8 mouse cellular contexts compared by ENCODE assay signal in the genomic region with DNA sequence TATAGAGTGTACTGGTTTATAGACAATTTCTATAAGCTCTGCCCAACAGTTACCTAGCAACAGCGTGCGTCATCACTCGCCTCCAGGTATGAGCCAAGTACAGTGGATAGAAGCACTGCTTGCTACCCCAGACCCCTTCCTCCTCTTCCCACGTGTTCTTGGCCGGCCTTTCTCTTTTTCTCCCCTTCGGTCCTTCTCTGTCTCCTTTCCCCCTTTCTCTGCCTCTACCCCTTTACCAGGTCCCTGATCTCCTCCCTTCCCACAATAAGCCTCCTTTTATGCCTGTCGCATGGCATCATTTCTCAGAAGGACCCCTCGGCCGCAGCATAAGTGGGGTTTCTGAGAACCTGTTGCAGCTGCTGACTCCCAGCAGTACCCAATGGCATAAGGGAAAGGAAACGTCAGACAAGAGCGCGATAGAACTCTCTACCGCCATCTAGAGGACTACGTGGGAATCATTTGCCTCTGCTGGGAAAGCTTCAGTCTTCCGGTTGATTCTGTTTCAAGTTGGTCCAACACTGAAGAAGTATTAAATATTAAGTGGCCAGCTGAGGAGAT. TPM values are rescaled to one million over a fixed set of nuclear protein-coding genes. Genes with fewer than 3 reads are reported as not detected.
A peak's percentile ranks its signal among the peaks of the same experiment; 100 is the strongest.
DNase-seq lines count a peak whose midpoint lies in the region; ATAC-seq and TF ChIP-seq lines count a peak whose summit lies in the region.

No protein-coding gene starts in this region.

- H3K27me3 ChIP-seq in embryonic facial prominence, embryonic 14.5 days (replicated peaks; ENCODE audit: control insufficient read depth, insufficient read depth, low read length), result no peaks in the 10 kb centered on the region
- H3K27me3 ChIP-seq in heart, embryonic 10.5 days (ENCODE audit: insufficient read depth, poor library complexity, severe bottlenecking), result no peaks in the 10 kb centered on the region
- H3K27me3 ChIP-seq in kidney, embryonic 16.5 days (ENCODE audit: insufficient read depth, low read length), result no peaks in the 10 kb centered on the region
- H3K27me3 ChIP-seq in limb, embryonic 15.5 days, result no peaks in the 10 kb centered on the region
- no peaks in the 10 kb centered on the region for H3K27me3 ChIP-seq in midbrain, postnatal 0 days (ENCODE audit: insufficient read depth, low read length)
- H3K27me3 ChIP-seq in stomach, embryonic 15.5 days (replicated peaks), result no peaks in the 10 kb centered on the region

- no peaks in the 10 kb centered on the region for H3K36me3 ChIP-seq in embryonic facial prominence, embryonic 14.5 days (ENCODE audit: control insufficient read depth, insufficient read depth, low read length)
- H3K36me3 ChIP-seq in heart, embryonic 10.5 days, result no peaks in the 10 kb centered on the region
- no peaks in the 10 kb centered on the region for H3K36me3 ChIP-seq in kidney, embryonic 16.5 days (ENCODE audit: insufficient read depth, low read length)
- no peaks in the 10 kb centered on the region for H3K36me3 ChIP-seq in limb, embryonic 15.5 days
- H3K36me3 ChIP-seq in midbrain, postnatal 0 days (ENCODE audit: insufficient read depth, low read length), result no peaks in the 10 kb centered on the region
- no peaks in the 10 kb centered on the region for H3K36me3 ChIP-seq in stomach, embryonic 15.5 days

- H3K27ac ChIP-seq in embryonic facial prominence, embryonic 14.5 days (replicated peaks; ENCODE audit: low read depth, low read length), result no peak overlapping the region
- peak overlapping the region; percentile 70; the same call in 1 of the 2 replicates for H3K27ac ChIP-seq in heart, embryonic 10.5 days
- no peak overlapping the region for H3K27ac ChIP-seq in kidney, embryonic 16.5 days (ENCODE audit: low read length)
- H3K27ac ChIP-seq in limb, embryonic 15.5 days, result no peak overlapping the region
- no peak overlapping the region for H3K27ac ChIP-seq in midbrain, postnatal 0 days (ENCODE audit: low read depth, low read length)
- H3K27ac ChIP-seq in stomach, embryonic 15.5 days, result no peak overlapping the region

- 25% methylated on average over 15 of the region's 15 CpGs for WGBS in embryonic facial prominence, embryonic 14.5 days
- 31% methylated on average over 15 of the region's 15 CpGs for WGBS in heart, embryonic 10.5 days
- WGBS in kidney, embryonic 16.5 days, result 28% methylated on average over 15 of the region's 15 CpGs
- WGBS in limb, embryonic 15.5 days, result 25% methylated on average over 15 of the region's 15 CpGs
- 18% methylated on average over 15 of the region's 15 CpGs for WGBS in midbrain, postnatal 0 days
- 28% methylated on average over 15 of the region's 15 CpGs for WGBS in stomach, embryonic 15.5 days

- H3K9ac ChIP-seq in embryonic facial prominence, embryonic 14.5 days (ENCODE audit: low read depth, low read length), result peak overlapping the region; percentile 40; the same call in 1 of the 2 replicates
- 0 out of 2 replicates have a peak overlapping the region, but pooled peaks have one; percentile 44 for H3K9ac ChIP-seq in kidney, embryonic 16.5 days (replicated peaks; ENCODE audit: low read length)
- no peak overlapping the region for H3K9ac ChIP-seq in limb, embryonic 15.5 days
- H3K9ac ChIP-seq in midbrain, postnatal 0 days (replicated peaks; ENCODE audit: low read length, poor library complexity, severe bottlenecking), result no peak overlapping the region
- no peak overlapping the region for H3K9ac ChIP-seq in stomach, embryonic 15.5 days

- ATAC-seq in embryonic facial prominence, embryonic 14.5 days (ENCODE audit: low read depth), result peak; percentile 42; the same call in 1 of the 2 replicates
- 0 out of 2 replicates have a peak, but pooled peaks have one; percentile 28 for ATAC-seq in kidney, embryonic 16.5 days (ENCODE audit: low FRiP score, low TSS enrichment)
- peak; percentile 32; the same call in 1 of the 2 replicates for ATAC-seq in limb, embryonic 15.5 days (ENCODE audit: insufficient number of reproducible peaks, low FRiP score, low TSS enrichment, low read depth)
- ATAC-seq in midbrain, postnatal 0 days (ENCODE audit: low FRiP score), result peak; percentile 39; the same call in 1 of the 2 replicates
- 0 out of 2 replicates have a peak, but pooled peaks have one; percentile 28 for ATAC-seq in stomach, embryonic 15.5 days (ENCODE audit: insufficient read depth, low FRiP score, low read depth)

- peak; percentile 96 for TF ChIP-seq CTCF in midbrain, postnatal 0 days (IDR thresholded peaks at IDR 0.05)

- H3K4me1 ChIP-seq in embryonic facial prominence, embryonic 14.5 days (ENCODE audit: control insufficient read depth, insufficient read depth, low read length), result peaks cover 8% of the 10 kb centered on the region; the same call in 1 of the 2 replicates
- peaks cover 31% of the 10 kb centered on the region for H3K4me1 ChIP-seq in heart, embryonic 10.5 days
- peaks cover 20% of the 10 kb centered on the region for H3K4me1 ChIP-seq in kidney, embryonic 16.5 days (ENCODE audit: insufficient read depth, low read length)
- H3K4me1 ChIP-seq in limb, embryonic 15.5 days, result peaks cover 18% of the 10 kb centered on the region
- peaks cover 5% of the 10 kb centered on the region; the same call in 1 of the 2 replicates for H3K4me1 ChIP-seq in midbrain, postnatal 0 days (ENCODE audit: insufficient read depth, low read length)
- H3K4me1 ChIP-seq in stomach, embryonic 15.5 days, result peaks cover 19% of the 10 kb centered on the region

- peak; percentile 92 for DNase-seq in CD4-positive, CD25-positive, alpha-beta regulatory T cell, adult 2 months (ENCODE audit: low read depth, low spot score)
- peak; percentile 32 for DNase-seq in adrenal gland, postnatal 25 days
- peak; percentile 91 for DNase-seq in embryonic facial prominence, embryonic 14.5 days (ENCODE audit: low spot score)
- DNase-seq in heart, embryonic 10.5 days (ENCODE audit: low spot score), result peak; percentile 85
- DNase-seq in midbrain, postnatal 0 days (ENCODE audit: low spot score), result peak; percentile 93

- H3K4me2 ChIP-seq in embryonic facial prominence, embryonic 14.5 days (ENCODE audit: low read depth, low read length), result peak overlapping the region; percentile 48
- peak overlapping the region; percentile 41 for H3K4me2 ChIP-seq in kidney, embryonic 16.5 days (replicated peaks; ENCODE audit: low read depth, low read length)
- H3K4me2 ChIP-seq in limb, embryonic 15.5 days, result peak overlapping the region; percentile 39
- H3K4me2 ChIP-seq in midbrain, postnatal 0 days (ENCODE audit: low read depth, low read length, poor library complexity, severe bottlenecking), result peak overlapping the region; percentile 37
- H3K4me2 ChIP-seq in stomach, embryonic 15.5 days, result peak overlapping the region; percentile 41; the same call in 1 of the 2 replicates

- no peaks in the 10 kb centered on the region for H3K9me3 ChIP-seq in embryonic facial prominence, embryonic 14.5 days (ENCODE audit: control insufficient read depth, low read length)
- no peaks in the 10 kb centered on the region for H3K9me3 ChIP-seq in heart, embryonic 10.5 days
- H3K9me3 ChIP-seq in kidney, embryonic 16.5 days (ENCODE audit: low read length), result no peaks in the 10 kb centered on the region
- no peaks in the 10 kb centered on the region for H3K9me3 ChIP-seq in limb, embryonic 15.5 days
- no peaks in the 10 kb centered on the region for H3K9me3 ChIP-seq in midbrain, postnatal 0 days (ENCODE audit: low read length)
- no peaks in the 10 kb centered on the region for H3K9me3 ChIP-seq in stomach, embryonic 15.5 days

- no peak overlapping the region for H3K4me3 ChIP-seq in embryonic facial prominence, embryonic 14.5 days (ENCODE audit: low read depth, low read length)
- H3K4me3 ChIP-seq in heart, embryonic 10.5 days, result peak overlapping the region; percentile 27
- no peak overlapping the region for H3K4me3 ChIP-seq in kidney, embryonic 16.5 days (ENCODE audit: low read length)
- H3K4me3 ChIP-seq in limb, embryonic 15.5 days, result peak overlapping the region; percentile 13; the same call in 1 of the 2 replicates
- H3K4me3 ChIP-seq in midbrain, postnatal 0 days (ENCODE audit: low read depth, low read length), result 0 out of 2 replicates have a peak overlapping the region, but pooled peaks have one; percentile 5
- no peak overlapping the region for H3K4me3 ChIP-seq in stomach, embryonic 15.5 days (replicated peaks)

RNA-seq across cellular contexts. Expression of gene Mymx, which starts 24.8 kb away (rescaled TPM):
- total RNA-seq in adrenal gland, postnatal 25 days (2021), result not detected in 2 replicates
- 52.1 and 52.5 TPM in 2 replicates for polyA plus RNA-seq in embryonic facial prominence, embryonic 14.5 days (2014; fragmentation: Nextera tagmentation; extraction: Ambion mirVana)
- polyA plus RNA-seq in heart, embryonic 10.5 days (2016; fragmentation: Nextera tagmentation; extraction: Ambion mirVana), result 0.31 and 0.41 TPM in 2 replicates
- 6.2 and 7.4 TPM in 2 replicates for polyA plus RNA-seq in kidney, embryonic 16.5 days (2015; fragmentation: Nextera tagmentation; extraction: Ambion mirVana)
- 22.9 and 39.7 TPM in 2 replicates for polyA plus RNA-seq in limb, embryonic 15.5 days (2015; fragmentation: Nextera tagmentation; extraction: Ambion mirVana)
- not detected in 2 replicates for total RNA-seq in midbrain, postnatal 0 days (2014; rRNA removed)
- not detected in 2 replicates for polyA plus RNA-seq in midbrain, postnatal 0 days (2015; fragmentation: Nextera tagmentation; extraction: Ambion mirVana)
- 0.40 and 1.3 TPM in 2 replicates for polyA plus RNA-seq in stomach, embryonic 15.5 days (2015; fragmentation: Nextera tagmentation; extraction: Ambion mirVana)

RNA-seq across cellular contexts. Expression of gene Slc29a1, which starts 27.2 kb away (rescaled TPM):
- total RNA-seq in adrenal gland, postnatal 25 days (2021), result 151 and 173 TPM in 2 replicates
- 96.5 and 110 TPM in 2 replicates for polyA plus RNA-seq in embryonic facial prominence, embryonic 14.5 days (2014; fragmentation: Nextera tagmentation; extraction: Ambion mirVana)
- polyA plus RNA-seq in heart, embryonic 10.5 days (2016; fragmentation: Nextera tagmentation; extraction: Ambion mirVana), result 75.0 and 75.1 TPM in 2 replicates
- polyA plus RNA-seq in kidney, embryonic 16.5 days (2015; fragmentation: Nextera tagmentation; extraction: Ambion mirVana), result 107 and 116 TPM in 2 replicates
- 120 and 140 TPM in 2 replicates for polyA plus RNA-seq in limb, embryonic 15.5 days (2015; fragmentation: Nextera tagmentation; extraction: Ambion mirVana)
- 45.3 and 82.1 TPM in 2 replicates for total RNA-seq in midbrain, postnatal 0 days (2014; rRNA removed)
- polyA plus RNA-seq in midbrain, postnatal 0 days (2015; fragmentation: Nextera tagmentation; extraction: Ambion mirVana), result 38.4 TPM in 2 replicates
- 83.4 and 88.9 TPM in 2 replicates for polyA plus RNA-seq in stomach, embryonic 15.5 days (2015; fragmentation: Nextera tagmentation; extraction: Ambion mirVana)

RNA-seq across cellular contexts. Expression of gene Capn11, which starts 32.5 kb away (rescaled TPM):
- 0.46 TPM in 1 of 2 replicates, not detected in the other for total RNA-seq in adrenal gland, postnatal 25 days (2021)
- 0.83 TPM in 1 of 2 replicates, not detected in the other for polyA plus RNA-seq in embryonic facial prominence, embryonic 14.5 days (2014; fragmentation: Nextera tagmentation; extraction: Ambion mirVana)
- polyA plus RNA-seq in heart, embryonic 10.5 days (2016; fragmentation: Nextera tagmentation; extraction: Ambion mirVana), result 0.51 and 0.95 TPM in 2 replicates
- polyA plus RNA-seq in kidney, embryonic 16.5 days (2015; fragmentation: Nextera tagmentation; extraction: Ambion mirVana), result 0.60 and 0.72 TPM in 2 replicates
- 0.21 and 0.37 TPM in 2 replicates for polyA plus RNA-seq in limb, embryonic 15.5 days (2015; fragmentation: Nextera tagmentation; extraction: Ambion mirVana)
- total RNA-seq in midbrain, postnatal 0 days (2014; rRNA removed), result 1.2 and 1.4 TPM in 2 replicates
- polyA plus RNA-seq in midbrain, postnatal 0 days (2015; fragmentation: Nextera tagmentation; extraction: Ambion mirVana), result 0.19 and 1.4 TPM in 2 replicates
- polyA plus RNA-seq in stomach, embryonic 15.5 days (2015; fragmentation: Nextera tagmentation; extraction: Ambion mirVana), result 0.26 and 0.41 TPM in 2 replicates

RNA-seq across cellular contexts. Expression of gene Hsp90ab1, which starts 53.6 kb away (rescaled TPM):
- 1,940 and 2,378 TPM in 2 replicates for total RNA-seq in adrenal gland, postnatal 25 days (2021)
- 1,431 and 1,467 TPM in 2 replicates for polyA plus RNA-seq in embryonic facial prominence, embryonic 14.5 days (2014; fragmentation: Nextera tagmentation; extraction: Ambion mirVana)
- 1,633 and 1,893 TPM in 2 replicates for polyA plus RNA-seq in heart, embryonic 10.5 days (2016; fragmentation: Nextera tagmentation; extraction: Ambion mirVana)
- 1,922 and 2,030 TPM in 2 replicates for polyA plus RNA-seq in kidney, embryonic 16.5 days (2015; fragmentation: Nextera tagmentation; extraction: Ambion mirVana)
- 1,467 and 1,497 TPM in 2 replicates for polyA plus RNA-seq in limb, embryonic 15.5 days (2015; fragmentation: Nextera tagmentation; extraction: Ambion mirVana)
- 1,063 and 1,068 TPM in 2 replicates for total RNA-seq in midbrain, postnatal 0 days (2014; rRNA removed)
- polyA plus RNA-seq in midbrain, postnatal 0 days (2015; fragmentation: Nextera tagmentation; extraction: Ambion mirVana), result 1,368 and 1,371 TPM in 2 replicates
- polyA plus RNA-seq in stomach, embryonic 15.5 days (2015; fragmentation: Nextera tagmentation; extraction: Ambion mirVana), result 1,532 and 1,551 TPM in 2 replicates

RNA-seq across cellular contexts. Expression of gene Mrpl14, which starts 59.5 kb away (rescaled TPM):
- 101 and 124 TPM in 2 replicates for total RNA-seq in adrenal gland, postnatal 25 days (2021)
- 146 and 148 TPM in 2 replicates for polyA plus RNA-seq in embryonic facial prominence, embryonic 14.5 days (2014; fragmentation: Nextera tagmentation; extraction: Ambion mirVana)
- 148 and 163 TPM in 2 replicates for polyA plus RNA-seq in heart, embryonic 10.5 days (2016; fragmentation: Nextera tagmentation; extraction: Ambion mirVana)
- polyA plus RNA-seq in kidney, embryonic 16.5 days (2015; fragmentation: Nextera tagmentation; extraction: Ambion mirVana), result 140 and 162 TPM in 2 replicates
- polyA plus RNA-seq in limb, embryonic 15.5 days (2015; fragmentation: Nextera tagmentation; extraction: Ambion mirVana), result 142 and 143 TPM in 2 replicates
- total RNA-seq in midbrain, postnatal 0 days (2014; rRNA removed), result 41.9 and 42.8 TPM in 2 replicates
- 113 and 114 TPM in 2 replicates for polyA plus RNA-seq in midbrain, postnatal 0 days (2015; fragmentation: Nextera tagmentation; extraction: Ambion mirVana)
- 145 and 154 TPM in 2 replicates for polyA plus RNA-seq in stomach, embryonic 15.5 days (2015; fragmentation: Nextera tagmentation; extraction: Ambion mirVana)

Comparison
In these comparisons a context has a peak if more than half of its experiments do, and no peak if none do; other contexts are left out.
1. DNase-seq: peak in every context shown above with its lines; median percentile 93 in midbrain, postnatal 0 days; 92 in CD4-positive, CD25-positive, alpha-beta regulatory T cell, adult 2 months; 91 in embryonic facial prominence, embryonic 14.5 days; 85 in heart, embryonic 10.5 days; 32 in adrenal gland, postnatal 25 days.
2. H3K4me3 ChIP-seq: peak in heart, embryonic 10.5 days (single experiment), limb, embryonic 15.5 days (single experiment) and midbrain, postnatal 0 days (single experiment); none in embryonic facial prominence, embryonic 14.5 days (single experiment), kidney, embryonic 16.5 days (single experiment) and stomach, embryonic 15.5 days (single experiment).
3. H3K9ac ChIP-seq: peak in embryonic facial prominence, embryonic 14.5 days (single experiment) and kidney, embryonic 16.5 days (single experiment); none in limb, embryonic 15.5 days (single experiment), midbrain, postnatal 0 days (single experiment) and stomach, embryonic 15.5 days (single experiment).
4. Peak in every context shown above with its lines, with median percentiles within 50 percentile points of each other: ATAC-seq and H3K4me2 ChIP-seq.